Mouse (Mus musculus) heart, embryonic 16.5 days (tissue): Measurements from ENCODE around the gene Mfng. TPM values are rescaled to one million over a fixed set of nuclear protein-coding genes. Genes with fewer than 3 reads are reported as not detected.
A peak's percentile ranks its signal among the peaks of the same experiment; 100 is the strongest.

Experiments used
- ATAC-seq: fragments of 200-750 bp; cut with Nextera tagmentation; replicated peaks from 2 replicates; pipeline ENCODE4 v1.8.0; 2017; ENCODE audit warnings: moderate number of reproducible peaks; ENCODE audit not compliant: insufficient read depth, low FRiP score; ENCODE audit errors: extremely low read depth
- H3K27ac ChIP-seq: fragments of 300-500 bp; sonication (generic); 2 replicates; pipeline ENCODE4 v1.5.1; 2014; ENCODE audit warnings: mild to moderate bottlenecking, low read length, control low read depth, moderate library complexity
- H3K27me3 ChIP-seq: fragments of 300-500 bp; sonication (generic); 2 replicates; pipeline ENCODE4 v1.6.1; 2014; ENCODE audit warnings: low read length, mixed read lengths; ENCODE audit not compliant: control insufficient read depth, insufficient read depth
- H3K36me3 ChIP-seq: fragments of 300-500 bp; sonication (generic); 2 replicates; pipeline ENCODE4 v1.6.1; 2014; ENCODE audit not compliant: control insufficient read depth, insufficient read depth
- H3K4me1 ChIP-seq: fragments of 300-500 bp; sonication (generic); 2 replicates; pipeline ENCODE4 v1.6.1; 2014; ENCODE audit warnings: low read length, mixed read lengths; ENCODE audit not compliant: control insufficient read depth, insufficient read depth
- H3K4me2 ChIP-seq: fragments of 300-500 bp; sonication (generic); 2 replicates; pipeline ENCODE4 v1.6.1; 2014; ENCODE audit warnings: low read depth, mild to moderate bottlenecking, control low read depth, low read length
- H3K4me3 ChIP-seq: fragments of 300-500 bp; sonication (generic); 2 replicates; pipeline ENCODE4 v1.5.1; 2014; ENCODE audit warnings: mild to moderate bottlenecking, control low read depth, low read length
- H3K9ac ChIP-seq: fragments of 300-500 bp; sonication (generic); 2 replicates; pipeline ENCODE4 v1.6.1; 2014; ENCODE audit warnings: low read length, control low read depth
- H3K9me3 ChIP-seq: fragments of 300-500 bp; sonication (generic); replicated peaks from 2 replicates; pipeline ENCODE4 v1.6.1; 2016; ENCODE audit warnings: low read length; ENCODE audit not compliant: control insufficient read depth
- WGBS: fragments of 180-500 bp; shearing (Covaris S2); extraction: QIAGEN DNeasy Blood & Tissue Kit; methylation state at CpG from one replicate; pipeline ENCODE4 v1.1.7; 2014; 5-methylcytosine and 5-hydroxymethylcytosine counted together
- polyA plus RNA-seq: library from polyadenylated mRNA; unstranded; fragments of >200 nt; fragmentation: Nextera tagmentation; extraction: Ambion mirVana; gene quantifications from 2 replicates; pipeline ENCODE4 v1.2.1, GENCODE M21; 2015

Gene Mfng
- polyA plus RNA-seq, 1 experiment from 2014 or later, result 19.8 TPM

DNA sequence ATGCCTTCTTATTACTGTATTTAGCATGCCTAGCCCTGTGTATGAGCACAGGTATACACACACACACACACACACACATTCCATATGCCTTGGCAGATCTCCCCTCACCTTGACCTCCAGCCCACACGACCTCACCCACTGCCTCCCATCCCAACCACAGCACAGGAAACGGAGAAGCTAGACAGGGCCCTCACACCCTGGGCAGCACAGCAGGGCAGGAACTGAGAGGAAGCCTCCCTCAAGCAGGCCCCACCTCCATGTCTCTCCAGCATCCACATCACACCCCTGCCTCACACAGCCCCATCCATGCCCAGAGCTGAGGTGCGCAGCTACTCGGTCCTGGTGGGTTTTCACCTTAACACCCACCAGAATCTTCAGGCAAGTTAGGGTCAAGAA is 909 bp downstream of the Mfng start:
- WGBS, result 41% methylated on average over 4 of the region's 4 CpGs
- Histone ChIP-seq H3K4me1 (no peaks in the 10 kb centered on the region; the same call in 1 of the 2 replicates), H3K4me3 (peak overlapping the region; percentile 35), H3K27ac (peak overlapping the region; percentile 68), H3K9ac (peak overlapping the region; percentile 38), H3K27me3 (no peaks in the 10 kb centered on the region), H3K36me3 (peaks cover 19% of the 10 kb centered on the region), H3K9me3 (peaks cover 7% of the 10 kb centered on the region; the same call in 1 of the 2 replicates), H3K4me2 (peak overlapping the region; percentile 56)
- peak; percentile 63 for ATAC-seq

DNA sequence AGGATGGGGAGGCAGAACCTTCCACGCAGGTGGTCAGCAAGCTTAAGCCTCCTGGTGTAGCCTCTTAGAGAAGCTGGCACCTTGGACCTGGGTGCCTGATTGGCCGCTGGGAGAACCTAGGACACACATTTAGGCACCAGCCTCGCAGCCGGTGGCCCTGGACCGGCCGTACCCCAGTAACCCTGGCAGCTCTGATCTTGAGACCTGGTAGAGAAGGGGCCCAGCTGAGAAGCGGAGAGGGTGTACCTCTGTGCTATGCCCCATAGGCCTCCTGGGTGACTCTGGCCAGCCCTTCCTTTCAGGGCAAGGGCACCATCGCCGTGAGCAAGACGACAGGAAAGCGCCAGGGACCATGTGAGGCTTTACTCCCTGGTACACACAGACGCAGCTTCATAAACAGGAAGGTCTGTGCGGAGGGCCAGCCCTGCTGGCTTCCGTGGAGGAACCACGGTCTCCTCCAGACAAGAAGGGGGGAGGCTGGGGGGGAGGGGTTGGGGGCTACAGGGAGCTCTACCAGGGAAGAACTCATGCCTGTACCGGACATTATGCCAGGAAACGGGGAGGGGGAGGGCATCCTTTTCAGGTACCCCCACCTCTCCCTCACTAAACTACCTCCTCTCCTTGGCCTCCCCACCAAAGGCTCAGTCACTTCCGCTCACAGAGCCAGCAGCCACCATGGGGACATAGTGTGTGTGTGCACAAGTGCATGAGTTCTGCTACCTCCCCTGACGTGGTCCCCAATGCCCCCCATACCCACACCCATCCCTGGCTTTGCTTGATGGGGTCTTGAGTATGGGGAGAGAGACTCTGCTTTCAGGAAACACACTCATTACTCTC is 1.5 kb downstream of the Mfng start:
- H3K4me2 ChIP-seq, result peak overlapping the region; percentile 56
- H3K4me1 ChIP-seq, result no peaks in the 10 kb centered on the region; the same call in 1 of the 2 replicates
- H3K9ac ChIP-seq, result peak overlapping the region; percentile 38
- peak overlapping the region; percentile 68 for H3K27ac ChIP-seq
- H3K9me3 ChIP-seq, result peaks cover 7% of the 10 kb centered on the region; the same call in 1 of the 2 replicates
- peak; percentile 35; the same call in 1 of the 2 replicates for ATAC-seq
- H3K36me3 ChIP-seq, result peaks cover 17% of the 10 kb centered on the region
- peak overlapping the region; percentile 35 for H3K4me3 ChIP-seq
- no peaks in the 10 kb centered on the region for H3K27me3 ChIP-seq
- WGBS, result 48% methylated on average over 19 of the region's 19 CpGs

DNA sequence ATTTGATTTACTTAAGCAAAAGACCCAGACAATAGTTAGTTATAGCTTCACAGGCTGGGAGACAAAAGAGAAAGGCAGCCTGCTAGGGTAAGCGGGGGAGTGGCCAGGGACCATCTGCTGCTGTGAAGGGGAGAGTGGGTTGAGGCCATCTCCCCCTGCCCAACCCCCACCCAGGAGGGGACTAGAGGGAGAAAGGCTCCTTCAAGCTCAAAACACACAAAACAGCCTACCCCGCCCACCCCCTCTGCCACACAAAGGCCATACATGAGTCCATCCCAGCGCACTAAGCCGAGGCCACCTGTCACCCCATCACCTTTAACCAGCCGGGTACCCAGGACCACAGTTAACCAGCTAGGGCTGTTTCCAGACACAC is 2.3 kb downstream of the Mfng start:
- Histone ChIP-seq H3K27ac (peak overlapping the region; percentile 68), H3K36me3 (peaks cover 12% of the 10 kb centered on the region), H3K9ac (no peak overlapping the region; the same call in 1 of the 2 replicates), H3K4me3 (peak overlapping the region; percentile 35), H3K9me3 (peaks cover 7% of the 10 kb centered on the region; the same call in 1 of the 2 replicates), H3K27me3 (no peaks in the 10 kb centered on the region), H3K4me2 (peak overlapping the region; percentile 56), H3K4me1 (no peaks in the 10 kb centered on the region; the same call in 1 of the 2 replicates)
- WGBS, result 55% methylated on average over 5 of the region's 5 CpGs
- ATAC-seq, result no peak

DNA sequence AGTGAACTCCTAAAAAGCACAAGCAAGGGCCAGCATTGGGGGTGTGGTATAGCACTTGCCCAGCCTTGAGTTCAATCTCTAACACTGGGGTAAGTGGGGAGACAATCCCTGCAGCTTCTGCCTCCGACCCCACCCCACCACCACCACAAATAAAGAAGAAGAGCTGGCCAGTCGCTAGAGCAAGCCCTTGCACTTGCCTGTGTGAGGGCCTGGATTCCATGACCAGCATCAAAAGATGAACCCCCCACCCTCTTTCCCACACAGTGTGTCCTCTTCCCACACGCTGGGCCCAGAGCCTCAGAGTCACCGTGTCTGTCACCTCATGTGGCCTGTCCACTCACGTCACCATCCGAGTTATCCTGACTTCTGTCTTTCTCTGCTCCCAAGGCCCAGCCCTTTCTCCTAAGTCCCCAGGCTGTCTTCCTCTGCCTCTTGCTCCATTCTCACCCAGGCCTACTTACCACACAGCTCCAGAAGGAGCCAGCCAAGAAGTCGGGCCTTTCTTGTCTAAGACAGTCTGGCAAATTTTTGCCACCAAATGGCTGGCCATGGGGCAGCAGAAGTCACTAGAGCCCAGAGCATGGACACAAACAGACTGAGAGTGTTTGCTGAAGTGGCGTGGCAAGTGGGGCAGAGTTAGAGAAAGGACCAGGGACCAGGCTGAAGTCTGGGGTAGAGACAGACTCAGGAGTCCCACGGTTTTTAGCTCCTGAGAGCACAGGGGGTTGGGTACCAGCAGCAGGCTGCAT is 2.9 kb downstream of the Mfng start:
- Histone ChIP-seq H3K9me3 (peaks cover 7% of the 10 kb centered on the region; the same call in 1 of the 2 replicates), H3K4me2 (peak overlapping the region; percentile 56), H3K4me3 (peak overlapping the region; percentile 35), H3K27me3 (no peaks in the 10 kb centered on the region), H3K36me3 (peaks cover 8% of the 10 kb centered on the region), H3K4me1 (no peaks in the 10 kb centered on the region; the same call in 1 of the 2 replicates), H3K27ac (peak overlapping the region; percentile 34; the same call in 1 of the 2 replicates), H3K9ac (no peak overlapping the region)
- no peak for ATAC-seq
- 60% methylated on average over 9 of the region's 9 CpGs for WGBS

DNA sequence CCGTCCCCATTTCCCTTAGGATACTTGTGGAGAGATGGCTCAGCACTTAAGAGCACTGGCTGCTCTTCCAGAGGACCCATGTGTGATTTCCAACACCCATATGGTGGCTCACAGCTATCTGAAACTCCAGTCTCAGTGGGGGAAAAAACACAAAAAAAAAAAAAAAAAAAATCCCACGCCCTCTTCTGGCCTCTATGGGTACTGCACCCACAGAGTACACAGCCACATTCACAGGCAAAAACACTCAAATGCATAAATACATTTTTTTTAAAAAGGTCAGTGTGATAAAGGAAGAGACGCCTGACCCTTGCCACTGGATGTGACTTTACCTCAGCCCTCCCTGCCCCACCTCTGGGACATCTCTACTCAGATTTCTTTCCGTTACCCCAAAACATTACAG is 4.2 kb downstream of the Mfng start:
- no peaks in the 10 kb centered on the region for H3K27me3 ChIP-seq
- H3K4me3 ChIP-seq, result no peak overlapping the region
- H3K36me3 ChIP-seq, result peaks cover 4% of the 10 kb centered on the region; the same call in 1 of the 2 replicates
- H3K9ac ChIP-seq, result no peak overlapping the region
- H3K4me2 ChIP-seq, result no peak overlapping the region
- no peak for ATAC-seq
- no peaks in the 10 kb centered on the region; the same call in 1 of the 2 replicates for H3K4me1 ChIP-seq
- peaks cover 7% of the 10 kb centered on the region; the same call in 1 of the 2 replicates for H3K9me3 ChIP-seq
- WGBS, result 88% methylated on average over 4 of the region's 4 CpGs
- no peak overlapping the region for H3K27ac ChIP-seq

DNA sequence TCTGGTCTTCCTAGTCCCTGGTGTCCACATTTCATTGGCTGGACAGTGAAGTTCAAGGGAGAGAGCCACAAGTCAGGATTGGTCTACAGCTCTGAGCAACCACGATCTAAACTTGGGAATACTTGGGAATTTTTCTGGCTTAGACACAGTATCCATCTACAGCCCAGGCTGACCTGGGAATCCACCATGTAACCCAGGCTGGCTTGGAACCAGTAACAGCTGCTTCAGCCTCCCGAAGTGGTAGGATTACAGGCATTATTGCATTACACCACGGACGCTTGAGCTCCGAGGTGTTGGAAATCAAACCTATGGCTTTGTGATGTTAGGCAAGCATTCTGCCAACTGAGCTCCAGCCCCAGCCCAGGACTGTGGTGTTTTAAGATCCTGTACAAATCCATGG is 9.6 kb downstream of the Mfng start:
- H3K4me1 ChIP-seq, result no peaks in the 10 kb centered on the region
- no peak overlapping the region for H3K9ac ChIP-seq
- H3K27me3 ChIP-seq, result no peaks in the 10 kb centered on the region
- H3K4me3 ChIP-seq, result no peak overlapping the region
- 72% methylated on average over 5 of the region's 5 CpGs for WGBS
- H3K4me2 ChIP-seq, result no peak overlapping the region
- H3K9me3 ChIP-seq, result no peaks in the 10 kb centered on the region; the same call in 1 of the 2 replicates
- H3K27ac ChIP-seq, result no peak overlapping the region
- ATAC-seq, result no peak
- no peaks in the 10 kb centered on the region for H3K36me3 ChIP-seq

DNA sequence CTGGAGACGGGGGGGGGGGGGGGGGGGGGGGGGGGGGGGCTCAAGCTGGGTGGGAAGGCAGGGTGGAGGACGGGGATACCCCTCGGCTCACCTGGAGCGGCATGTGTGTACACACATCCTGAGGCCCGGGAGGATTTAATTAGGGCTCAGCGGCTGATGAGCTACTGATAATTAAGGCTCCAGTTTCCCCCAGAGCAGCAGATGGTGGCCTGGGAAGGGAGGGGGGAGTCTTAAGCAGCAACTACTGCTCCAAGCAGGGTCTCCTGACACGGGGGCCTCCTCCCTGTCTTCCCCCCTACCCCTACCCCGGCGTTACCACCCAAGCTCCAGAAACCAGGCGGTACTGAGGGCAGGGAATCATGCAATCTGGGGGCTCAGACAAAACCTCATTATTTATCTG is 10.1 kb downstream of the Mfng start:
- Histone ChIP-seq H3K4me1 (no peaks in the 10 kb centered on the region), H3K27ac (no peak overlapping the region), H3K9ac (no peak overlapping the region), H3K36me3 (no peaks in the 10 kb centered on the region), H3K4me3 (no peak overlapping the region), H3K27me3 (no peaks in the 10 kb centered on the region), H3K4me2 (no peak overlapping the region), H3K9me3 (no peaks in the 10 kb centered on the region)
- WGBS, result 33% methylated on average over 7 of the region's 10 CpGs
- ATAC-seq, result no peak

- no peaks in the 10 kb centered on the region for H3K4me1 ChIP-seq
- no peak overlapping the region for H3K4me3 ChIP-seq
- no peaks in the 10 kb centered on the region for H3K36me3 ChIP-seq
- H3K4me2 ChIP-seq, result no peak overlapping the region
- H3K27me3 ChIP-seq, result no peaks in the 10 kb centered on the region
- H3K27ac ChIP-seq, result no peak overlapping the region
- no peak for ATAC-seq
- no peak overlapping the region for H3K9ac ChIP-seq
- no peaks in the 10 kb centered on the region for H3K9me3 ChIP-seq
- WGBS, result 71% methylated on average over 13 of the region's 13 CpGs
Measured at GRCm38 (mm10) chr15:78761112-78761511, 12.2 kb downstream of the Mfng start.

DNA sequence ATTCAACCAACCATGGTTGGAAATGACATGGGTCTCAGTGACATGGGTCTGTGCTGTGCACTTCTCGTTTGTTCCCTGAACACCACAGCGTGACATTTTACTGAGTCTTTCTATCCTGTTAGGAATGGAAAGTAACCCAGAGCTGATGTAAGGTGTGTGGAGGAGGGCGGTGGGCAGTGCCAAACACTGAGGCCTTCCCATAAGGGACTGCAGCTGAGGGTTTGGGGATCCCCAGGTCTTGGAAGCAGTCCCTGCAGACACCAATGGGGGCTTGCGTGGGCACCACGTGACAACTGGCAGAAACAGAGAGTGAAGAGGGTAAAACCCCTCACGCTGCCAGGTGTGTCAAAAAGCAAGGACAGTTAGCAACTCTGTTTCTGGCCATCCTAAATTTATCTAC is 15.1 kb downstream of the Mfng start:
- H3K4me1 ChIP-seq, result no peaks in the 10 kb centered on the region
- no peak overlapping the region for H3K4me2 ChIP-seq
- H3K27ac ChIP-seq, result no peak overlapping the region
- no peaks in the 10 kb centered on the region for H3K27me3 ChIP-seq
- no peak overlapping the region for H3K9ac ChIP-seq
- no peaks in the 10 kb centered on the region for H3K36me3 ChIP-seq
- no peak for ATAC-seq
- H3K9me3 ChIP-seq, result no peaks in the 10 kb centered on the region
- 88% methylated on average over 6 of the region's 6 CpGs for WGBS
- no peak overlapping the region for H3K4me3 ChIP-seq
